Mouse (Mus musculus): ENCODE results near the gene 4930447C04Rik. TPM values are rescaled to one million over a fixed set of nuclear protein-coding genes. Genes with fewer than 3 reads are reported as not detected.

Gene 4930447C04Rik
- 2.0 and 3.2 TPM in 2 replicates for polyA plus RNA-seq (2014; fragmentation: Nextera tagmentation; extraction: Ambion mirVana)

GRCm38 (mm10) chr12:72940071-72940821, at the start of gene 4930447C04Rik:
TSS of gene 4930447C04Rik (minus strand) at chr12:72940774.
- no peak within 1 kb of the TSS for H3K4me2 ChIP-seq (replicated peaks; ENCODE audit: low read depth, low read length)
- H3K4me1 ChIP-seq (ENCODE audit: control insufficient read depth, insufficient read depth, low read length), result peaks cover 4% of the 10 kb centered on the region; the same call in 1 of the 2 replicates
- WGBS, result 1% methylated on average over 39 of the region's 39 CpGs
- ATAC-seq (ENCODE audit: insufficient number of reproducible peaks, insufficient read depth, low FRiP score, low read depth), result no peak
- H3K36me3 ChIP-seq (ENCODE audit: control insufficient read depth, insufficient read depth, low read length), result no peaks in the 10 kb centered on the region
- H3K9ac ChIP-seq (replicated peaks; ENCODE audit: low read depth, low read length), result no peak within 1 kb of the TSS
- H3K27me3 ChIP-seq (ENCODE audit: control insufficient read depth, insufficient read depth, low read length), result peaks cover 76% of the 10 kb centered on the region
- H3K9me3 ChIP-seq (ENCODE audit: control insufficient read depth, low read depth, low read length), result no peaks in the 10 kb centered on the region
- H3K27ac ChIP-seq (ENCODE audit: low read length), result no peak within 1 kb of the TSS
- H3K4me3 ChIP-seq (ENCODE audit: low read depth, low read length), result no peak within 1 kb of the TSS

- Histone ChIP-seq H3K4me2 (replicated peaks; ENCODE audit: low read depth, low read length) (no peak overlapping the region), H3K4me1 (ENCODE audit: control insufficient read depth, insufficient read depth, low read length) (no peaks in the 10 kb centered on the region), H3K27ac (ENCODE audit: low read length) (no peak overlapping the region), H3K9ac (replicated peaks; ENCODE audit: low read depth, low read length) (no peak overlapping the region), H3K36me3 (ENCODE audit: control insufficient read depth, insufficient read depth, low read length) (no peaks in the 10 kb centered on the region), H3K4me3 (ENCODE audit: low read depth, low read length) (no peak overlapping the region), H3K9me3 (ENCODE audit: control insufficient read depth, low read depth, low read length) (no peaks in the 10 kb centered on the region), H3K27me3 (ENCODE audit: control insufficient read depth, insufficient read depth, low read length) (no peaks in the 10 kb centered on the region)
- WGBS, result 70% methylated on average over 8 of the region's 8 CpGs
- no peak for ATAC-seq (ENCODE audit: insufficient number of reproducible peaks, insufficient read depth, low FRiP score, low read depth)
These were observed 42.7 kb upstream of the 4930447C04Rik start for GRCm38 (mm10) chr12:72983071-72983857.

GRCm38 (mm10) chr12:72982616-72983015, 42.0 kb upstream of the 4930447C04Rik start:
- Histone ChIP-seq H3K9ac (replicated peaks; ENCODE audit: low read depth, low read length) (no peak overlapping the region), H3K4me1 (ENCODE audit: control insufficient read depth, insufficient read depth, low read length) (no peaks in the 10 kb centered on the region), H3K9me3 (ENCODE audit: control insufficient read depth, low read depth, low read length) (no peaks in the 10 kb centered on the region), H3K27ac (ENCODE audit: low read length) (no peak overlapping the region), H3K4me3 (ENCODE audit: low read depth, low read length) (no peak overlapping the region), H3K27me3 (ENCODE audit: control insufficient read depth, insufficient read depth, low read length) (no peaks in the 10 kb centered on the region), H3K36me3 (ENCODE audit: control insufficient read depth, insufficient read depth, low read length) (no peaks in the 10 kb centered on the region), H3K4me2 (replicated peaks; ENCODE audit: low read depth, low read length) (no peak overlapping the region)
- 77% methylated on average over 10 of the region's 10 CpGs for WGBS
- no peak for ATAC-seq (ENCODE audit: insufficient number of reproducible peaks, insufficient read depth, low FRiP score, low read depth)

GRCm38 (mm10) chr12:72979236-72979635, 38.7 kb upstream of the 4930447C04Rik start:
- no peaks in the 10 kb centered on the region for H3K4me1 ChIP-seq (ENCODE audit: control insufficient read depth, insufficient read depth, low read length)
- no peaks in the 10 kb centered on the region for H3K36me3 ChIP-seq (ENCODE audit: control insufficient read depth, insufficient read depth, low read length)
- H3K27me3 ChIP-seq (ENCODE audit: control insufficient read depth, insufficient read depth, low read length), result no peaks in the 10 kb centered on the region
- no peak overlapping the region for H3K9ac ChIP-seq (replicated peaks; ENCODE audit: low read depth, low read length)
- 60% methylated on average over 5 of the region's 5 CpGs for WGBS
- no peaks in the 10 kb centered on the region for H3K9me3 ChIP-seq (ENCODE audit: control insufficient read depth, low read depth, low read length)
- ATAC-seq (ENCODE audit: insufficient number of reproducible peaks, insufficient read depth, low FRiP score, low read depth), result no peak
- H3K4me2 ChIP-seq (replicated peaks; ENCODE audit: low read depth, low read length), result no peak overlapping the region
- no peak overlapping the region for H3K4me3 ChIP-seq (ENCODE audit: low read depth, low read length)
- H3K27ac ChIP-seq (ENCODE audit: low read length), result no peak overlapping the region

GRCm38 (mm10) chr12:72977851-72978250, 37.3 kb upstream of the 4930447C04Rik start:
- Histone ChIP-seq H3K27me3 (ENCODE audit: control insufficient read depth, insufficient read depth, low read length) (no peaks in the 10 kb centered on the region), H3K4me1 (ENCODE audit: control insufficient read depth, insufficient read depth, low read length) (no peaks in the 10 kb centered on the region), H3K4me2 (replicated peaks; ENCODE audit: low read depth, low read length) (no peak overlapping the region), H3K9ac (replicated peaks; ENCODE audit: low read depth, low read length) (no peak overlapping the region), H3K4me3 (ENCODE audit: low read depth, low read length) (no peak overlapping the region), H3K27ac (ENCODE audit: low read length) (no peak overlapping the region), H3K9me3 (ENCODE audit: control insufficient read depth, low read depth, low read length) (no peaks in the 10 kb centered on the region), H3K36me3 (ENCODE audit: control insufficient read depth, insufficient read depth, low read length) (no peaks in the 10 kb centered on the region)
- no peak for ATAC-seq (ENCODE audit: insufficient number of reproducible peaks, insufficient read depth, low FRiP score, low read depth)
- 73% methylated on average over 3 of the region's 3 CpGs for WGBS

- peak; percentile 75; the same call in 1 of the 2 replicates for ATAC-seq (ENCODE audit: insufficient number of reproducible peaks, insufficient read depth, low FRiP score, low read depth)
These were observed 36.1 kb upstream of the 4930447C04Rik start for GRCm38 (mm10) chr12:72976718-72977117.

GRCm38 (mm10) chr12:72976172-72976571, 35.6 kb upstream of the 4930447C04Rik start:
- Histone ChIP-seq H3K9me3 (ENCODE audit: control insufficient read depth, low read depth, low read length) (no peaks in the 10 kb centered on the region), H3K27me3 (ENCODE audit: control insufficient read depth, insufficient read depth, low read length) (no peaks in the 10 kb centered on the region), H3K4me2 (replicated peaks; ENCODE audit: low read depth, low read length) (peak overlapping the region; percentile 44), H3K9ac (replicated peaks; ENCODE audit: low read depth, low read length) (no peak overlapping the region), H3K4me3 (ENCODE audit: low read depth, low read length) (no peak overlapping the region), H3K4me1 (ENCODE audit: control insufficient read depth, insufficient read depth, low read length) (no peaks in the 10 kb centered on the region), H3K27ac (ENCODE audit: low read length) (no peak overlapping the region), H3K36me3 (ENCODE audit: control insufficient read depth, insufficient read depth, low read length) (no peaks in the 10 kb centered on the region)
- WGBS, result 8% methylated on average over 7 of the region's 7 CpGs
- ATAC-seq (ENCODE audit: insufficient number of reproducible peaks, insufficient read depth, low FRiP score, low read depth), result no peak

More at GRCm38 (mm10) chr12:72976718-72977117, 36.1 kb upstream of the 4930447C04Rik start:
- Histone ChIP-seq H3K4me2 (replicated peaks; ENCODE audit: low read depth, low read length) (peak overlapping the region; percentile 44), H3K4me1 (ENCODE audit: control insufficient read depth, insufficient read depth, low read length) (no peaks in the 10 kb centered on the region), H3K9me3 (ENCODE audit: control insufficient read depth, low read depth, low read length) (no peaks in the 10 kb centered on the region), H3K4me3 (ENCODE audit: low read depth, low read length) (no peak overlapping the region), H3K9ac (replicated peaks; ENCODE audit: low read depth, low read length) (no peak overlapping the region), H3K36me3 (ENCODE audit: control insufficient read depth, insufficient read depth, low read length) (no peaks in the 10 kb centered on the region), H3K27ac (ENCODE audit: low read length) (no peak overlapping the region), H3K27me3 (ENCODE audit: control insufficient read depth, insufficient read depth, low read length) (no peaks in the 10 kb centered on the region)
- WGBS, result under 1% methylated on average over 12 of the region's 12 CpGs

- no peak for ATAC-seq (ENCODE audit: insufficient number of reproducible peaks, insufficient read depth, low FRiP score, low read depth)
- H3K27me3 ChIP-seq (ENCODE audit: control insufficient read depth, insufficient read depth, low read length), result no peaks in the 10 kb centered on the region
- no peak overlapping the region for H3K4me2 ChIP-seq (replicated peaks; ENCODE audit: low read depth, low read length)
- H3K9me3 ChIP-seq (ENCODE audit: control insufficient read depth, low read depth, low read length), result no peaks in the 10 kb centered on the region
- no peak overlapping the region for H3K27ac ChIP-seq (ENCODE audit: low read length)
- no peaks in the 10 kb centered on the region for H3K4me1 ChIP-seq (ENCODE audit: control insufficient read depth, insufficient read depth, low read length)
- H3K36me3 ChIP-seq (ENCODE audit: control insufficient read depth, insufficient read depth, low read length), result no peaks in the 10 kb centered on the region
- H3K4me3 ChIP-seq (ENCODE audit: low read depth, low read length), result no peak overlapping the region
- WGBS, result 6% methylated on average over 6 of the region's 6 CpGs
- no peak overlapping the region for H3K9ac ChIP-seq (replicated peaks; ENCODE audit: low read depth, low read length)
These were observed 32.6 kb upstream of the 4930447C04Rik start for GRCm38 (mm10) chr12:72973161-72973560.

Measured in stomach, embryonic 14.5 days (tissue).